Mouse (Mus musculus): ENCODE data around the gene Ptpn11. TPM values are rescaled to one million over a fixed set of nuclear protein-coding genes. Genes with fewer than 3 reads are reported as not detected.
"Not testable (repeated sequence)": the region's sequence is repeated elsewhere in the genome, so short reads cannot be mapped to it uniquely, and the experiment has no call there.

The Ptpn11 gene
- polyA plus RNA-seq, 1 experiment = 64.1 TPM

DNA sequence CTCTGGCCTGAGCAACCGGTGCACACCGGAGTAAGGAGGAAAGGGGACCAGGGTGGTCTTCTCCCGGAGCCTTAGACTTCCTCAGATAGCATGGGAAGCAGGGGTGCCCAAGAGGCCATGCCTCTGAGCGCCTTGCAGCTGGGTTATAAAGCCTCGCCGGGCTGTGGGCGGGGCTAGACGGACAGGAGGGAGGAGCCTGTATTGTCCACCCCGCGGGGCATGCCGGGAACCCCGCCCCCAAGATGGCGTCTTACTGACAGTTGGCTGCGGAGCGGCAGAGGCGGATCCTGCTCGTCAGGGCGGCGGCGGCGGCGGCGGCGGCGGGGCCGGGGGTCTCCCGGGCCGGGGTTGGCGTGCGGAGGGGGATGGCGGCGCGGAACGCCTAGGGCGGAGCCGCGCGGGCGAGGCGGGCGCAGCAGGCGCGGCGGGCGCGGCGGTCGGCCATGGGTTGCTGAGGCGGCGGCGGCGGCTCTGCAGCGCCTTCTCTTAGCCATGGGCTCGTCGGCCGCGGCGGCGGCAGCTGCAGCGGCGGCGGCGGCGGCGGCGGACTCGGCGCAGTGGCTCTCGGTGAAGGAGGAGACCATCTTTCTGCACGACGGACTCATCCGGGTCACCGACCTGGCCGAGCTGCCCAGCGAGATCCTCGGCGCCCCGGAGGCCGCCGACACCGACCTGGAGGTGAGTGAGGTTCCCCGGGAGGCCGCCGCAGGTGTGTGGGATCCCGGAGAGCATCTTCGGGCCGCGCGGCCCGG lies 29.0 kb upstream of the Ptpn11 start, which contains the start of gene Hectd4:
Gene Hectd4 (plus strand): TSS at position 240 of the 752 bp plus-strand sequence.
- Histone ChIP-seq H3K4me1 (ENCODE audit: control insufficient read depth, insufficient read depth, insufficient read length, low read length) (peaks cover 2% of the 10 kb centered on the region; the same call in 1 of the 2 replicates), H3K4me3 (ENCODE audit: insufficient read depth, low read depth, low read length) (peak within 1 kb of the TSS; percentile 100), H3K27ac (replicated peaks; ENCODE audit: low read depth, low read length) (0 out of 2 replicates have a peak within 1 kb of the TSS, but pooled peaks have one; percentile 10)

DNA sequence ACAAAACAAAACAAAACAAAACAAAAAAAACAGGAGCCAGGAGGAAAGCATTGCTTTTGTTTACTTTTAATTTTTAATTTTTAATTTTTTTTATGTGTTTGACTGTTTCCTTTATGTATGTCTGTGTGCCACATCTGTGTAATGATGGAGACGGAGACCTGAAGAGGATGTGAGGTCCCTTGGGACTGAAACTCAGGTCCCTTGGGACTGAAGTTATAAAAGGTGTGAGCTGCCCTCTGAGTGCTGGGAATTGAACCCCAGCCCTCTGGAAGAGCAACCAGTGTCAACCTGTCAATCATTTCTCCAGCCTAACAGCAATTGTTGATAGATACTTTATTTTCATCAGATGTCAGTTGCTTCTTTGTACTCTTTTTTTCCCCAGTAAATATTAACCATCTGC lies 28.0 kb upstream of the Ptpn11 start:
- H3K4me3 ChIP-seq (ENCODE audit: insufficient read depth, low read depth, low read length) = no peak overlapping the region
- no peak overlapping the region for H3K27ac ChIP-seq (replicated peaks; ENCODE audit: low read depth, low read length)
- no peaks in the 10 kb centered on the region for H3K4me1 ChIP-seq (ENCODE audit: control insufficient read depth, insufficient read depth, insufficient read length, low read length)

DNA sequence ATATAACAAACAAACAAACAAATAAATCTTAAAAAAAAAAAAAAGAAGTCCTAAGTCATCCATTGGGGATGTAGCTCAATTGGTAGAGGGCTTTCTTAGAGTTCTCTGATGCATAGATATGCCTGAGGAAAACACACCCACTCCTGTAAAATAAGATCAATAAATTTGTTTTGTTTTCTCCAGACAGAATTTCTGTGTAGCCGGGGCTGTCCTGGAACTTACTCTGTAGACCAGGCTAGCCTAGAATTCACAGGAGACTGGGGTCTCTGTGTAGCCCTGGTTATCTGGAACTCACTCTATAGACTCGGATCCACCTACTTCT lies 26.1 kb upstream of the Ptpn11 start:
- Histone ChIP-seq H3K27ac (replicated peaks; ENCODE audit: low read depth, low read length) (no peak overlapping the region), H3K4me1 (ENCODE audit: control insufficient read depth, insufficient read depth, insufficient read length, low read length) (no peaks in the 10 kb centered on the region), H3K4me3 (ENCODE audit: insufficient read depth, low read depth, low read length) (no peak overlapping the region)

DNA sequence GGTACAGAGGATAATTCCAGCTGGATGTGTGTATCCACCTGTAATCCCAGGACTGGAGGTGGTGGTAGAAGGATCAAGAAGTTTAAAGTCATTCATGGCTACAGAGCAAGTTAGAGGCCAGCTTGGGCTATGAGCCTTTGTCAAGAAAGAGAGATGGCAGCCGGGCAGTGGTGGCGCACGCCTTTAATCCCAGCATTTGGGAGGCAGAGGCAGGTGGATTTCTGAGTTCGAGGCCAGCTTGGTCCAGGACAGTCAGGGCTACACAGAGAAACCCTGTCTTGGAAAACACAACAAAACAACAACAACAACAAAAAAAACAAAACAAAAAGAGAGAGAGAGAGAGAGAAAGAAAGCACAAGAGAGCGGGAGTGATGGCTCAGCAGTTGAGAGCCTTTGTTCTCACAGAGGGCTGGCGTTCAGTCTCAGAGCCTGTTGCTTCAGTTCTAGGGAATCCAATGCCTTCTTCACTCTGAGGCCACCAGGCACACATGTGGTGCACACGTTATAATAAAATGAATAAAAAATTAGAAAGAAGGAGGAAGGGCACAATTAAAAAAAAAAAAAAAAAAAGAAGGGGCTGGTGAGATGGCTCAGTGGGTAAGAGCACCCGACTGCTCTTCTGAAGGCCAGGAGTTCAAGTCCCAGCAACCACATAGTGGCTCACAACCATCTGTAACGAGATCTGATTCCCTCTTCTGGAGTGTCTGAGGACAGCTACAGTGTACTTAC lies 25.6 kb upstream of the Ptpn11 start:
- H3K4me3 ChIP-seq (ENCODE audit: insufficient read depth, low read depth, low read length); H3K4me1 ChIP-seq (ENCODE audit: control insufficient read depth, insufficient read depth, insufficient read length, low read length); H3K27ac ChIP-seq (replicated peaks; ENCODE audit: low read depth, low read length): not testable (repeated sequence)

DNA sequence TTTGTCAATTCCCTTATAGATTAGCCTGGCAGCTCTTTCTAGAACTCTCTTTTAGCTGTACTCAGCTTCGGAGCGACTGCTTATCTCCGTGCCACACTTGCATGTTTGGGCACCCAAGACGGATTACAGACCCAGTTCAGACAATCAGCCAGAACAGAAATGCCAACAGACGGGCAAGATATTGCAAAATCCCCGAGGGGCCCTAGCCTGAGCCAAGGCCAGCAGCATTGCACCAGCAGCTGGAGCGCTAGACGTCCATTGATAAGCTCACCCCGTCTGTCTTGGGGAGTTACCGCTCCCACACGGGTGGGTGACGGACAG lies 24.9 kb upstream of the Ptpn11 start:
- Histone ChIP-seq H3K4me1 (ENCODE audit: control insufficient read depth, insufficient read depth, insufficient read length, low read length) (no peaks in the 10 kb centered on the region), H3K4me3 (ENCODE audit: insufficient read depth, low read depth, low read length) (no peak overlapping the region), H3K27ac (replicated peaks; ENCODE audit: low read depth, low read length) (peak overlapping the region; percentile 55; the same call in 1 of the 2 replicates)

DNA sequence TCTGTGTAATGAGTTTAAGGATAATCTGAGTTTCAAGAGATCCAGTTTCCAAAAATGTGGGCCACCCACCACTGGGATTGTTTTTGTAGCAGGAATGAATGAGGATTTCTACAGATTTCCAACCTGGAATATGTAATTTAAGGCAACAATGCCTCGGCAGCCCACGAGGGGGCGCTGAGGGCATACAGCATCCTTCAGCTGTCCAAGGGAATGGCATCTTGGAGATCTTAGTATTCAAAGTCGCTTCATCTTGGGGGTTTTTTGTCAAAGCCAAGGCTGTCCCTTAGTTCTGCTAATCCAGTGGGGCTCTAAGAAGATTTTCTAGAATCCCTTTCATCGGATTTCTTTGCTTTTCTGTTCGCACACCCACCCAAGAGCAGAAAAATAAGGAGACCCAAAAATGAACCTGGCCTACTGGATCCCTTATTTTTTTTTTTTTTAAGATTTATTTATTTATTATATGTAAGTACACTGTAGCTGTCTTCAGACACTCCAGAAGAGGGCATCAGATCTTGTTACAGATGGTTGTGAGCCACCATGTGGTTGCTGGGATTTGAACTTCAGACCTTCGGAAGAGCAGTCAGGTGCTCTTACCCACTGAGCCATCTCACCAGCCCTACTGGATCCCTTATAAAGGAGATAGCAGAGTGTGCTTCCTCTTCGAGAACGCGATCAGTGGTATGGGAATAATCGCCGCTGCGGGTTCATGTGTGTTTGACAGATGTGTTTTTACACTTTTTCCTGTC lies 24.4 kb upstream of the Ptpn11 start:
- Histone ChIP-seq H3K4me1 (ENCODE audit: control insufficient read depth, insufficient read depth, insufficient read length, low read length) (no peaks in the 10 kb centered on the region), H3K27ac (replicated peaks; ENCODE audit: low read depth, low read length) (peak overlapping the region; percentile 55; the same call in 1 of the 2 replicates)

DNA sequence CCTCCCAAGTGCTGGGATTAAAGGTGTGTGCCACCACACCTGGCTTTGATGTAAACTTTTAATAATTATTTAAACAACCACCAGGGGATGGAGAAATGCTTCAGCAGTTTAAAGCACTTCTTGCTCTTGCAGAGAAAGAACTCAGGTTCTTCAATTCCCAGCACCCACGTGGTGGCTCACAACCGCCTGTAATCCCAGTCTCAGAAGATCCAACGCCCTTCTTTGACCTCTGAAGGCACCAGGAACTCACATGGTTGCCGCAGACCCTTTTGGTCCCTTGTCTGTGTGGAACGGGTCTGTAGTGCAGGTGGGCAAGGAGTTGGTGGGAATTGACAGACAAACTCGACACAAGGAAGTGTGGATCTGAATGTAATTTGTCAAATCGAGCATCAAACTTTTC lies 23.5 kb upstream of the Ptpn11 start:
- no peaks in the 10 kb centered on the region for H3K4me1 ChIP-seq (ENCODE audit: control insufficient read depth, insufficient read depth, insufficient read length, low read length)
- H3K4me3 ChIP-seq (ENCODE audit: insufficient read depth, low read depth, low read length) = no peak overlapping the region

More for the DNA sequence above, 24.4 kb upstream of the Ptpn11 start:
- H3K4me3 ChIP-seq (ENCODE audit: insufficient read depth, low read depth, low read length) = no peak overlapping the region

DNA sequence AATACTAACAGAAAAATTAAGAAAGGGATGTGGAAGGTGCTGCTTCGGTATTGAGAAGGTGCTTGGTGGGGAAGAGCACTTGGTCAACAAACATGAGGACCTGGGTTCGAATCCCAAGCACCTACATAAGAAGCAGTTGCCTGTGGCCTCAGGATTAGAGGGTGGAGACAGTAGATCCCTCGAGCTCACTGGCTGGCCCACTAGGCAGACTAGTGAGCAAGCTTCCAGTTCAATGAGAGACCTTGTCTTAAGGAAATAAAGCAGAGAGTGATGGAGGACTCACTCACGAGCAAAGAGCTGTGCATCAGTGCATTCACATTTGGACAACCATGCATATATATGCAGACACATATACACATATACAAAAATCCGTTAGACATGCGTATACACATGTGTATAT lies 20.9 kb upstream of the Ptpn11 start:
- Histone ChIP-seq H3K4me1 (ENCODE audit: control insufficient read depth, insufficient read depth, insufficient read length, low read length) (no peaks in the 10 kb centered on the region), H3K4me3 (ENCODE audit: insufficient read depth, low read depth, low read length) (no peak overlapping the region), H3K27ac (replicated peaks; ENCODE audit: low read depth, low read length) (no peak overlapping the region)

More for the DNA sequence above, 23.5 kb upstream of the Ptpn11 start:
- no peak overlapping the region for H3K27ac ChIP-seq (replicated peaks; ENCODE audit: low read depth, low read length)

DNA sequence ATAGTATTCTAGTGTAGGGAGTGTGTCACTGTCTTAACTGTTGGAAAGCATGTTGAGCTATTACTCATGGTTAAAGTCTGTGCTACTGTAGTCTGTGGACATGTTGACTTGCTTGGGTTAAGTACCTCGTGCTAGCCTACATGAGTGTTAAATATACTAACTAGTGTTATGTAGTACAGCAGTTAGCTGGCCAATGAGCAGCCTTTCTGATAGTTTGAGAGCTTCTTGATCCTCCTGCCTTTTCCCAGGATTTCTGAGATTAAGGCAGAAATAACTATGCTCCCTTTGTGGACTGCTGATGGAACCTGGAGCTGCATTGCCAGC lies 19.4 kb upstream of the Ptpn11 start:
- H3K4me3 ChIP-seq (ENCODE audit: insufficient read depth, low read depth, low read length) = no peak overlapping the region
- no peaks in the 10 kb centered on the region for H3K4me1 ChIP-seq (ENCODE audit: control insufficient read depth, insufficient read depth, insufficient read length, low read length)
- H3K27ac ChIP-seq (replicated peaks; ENCODE audit: low read depth, low read length) = no peak overlapping the region

DNA sequence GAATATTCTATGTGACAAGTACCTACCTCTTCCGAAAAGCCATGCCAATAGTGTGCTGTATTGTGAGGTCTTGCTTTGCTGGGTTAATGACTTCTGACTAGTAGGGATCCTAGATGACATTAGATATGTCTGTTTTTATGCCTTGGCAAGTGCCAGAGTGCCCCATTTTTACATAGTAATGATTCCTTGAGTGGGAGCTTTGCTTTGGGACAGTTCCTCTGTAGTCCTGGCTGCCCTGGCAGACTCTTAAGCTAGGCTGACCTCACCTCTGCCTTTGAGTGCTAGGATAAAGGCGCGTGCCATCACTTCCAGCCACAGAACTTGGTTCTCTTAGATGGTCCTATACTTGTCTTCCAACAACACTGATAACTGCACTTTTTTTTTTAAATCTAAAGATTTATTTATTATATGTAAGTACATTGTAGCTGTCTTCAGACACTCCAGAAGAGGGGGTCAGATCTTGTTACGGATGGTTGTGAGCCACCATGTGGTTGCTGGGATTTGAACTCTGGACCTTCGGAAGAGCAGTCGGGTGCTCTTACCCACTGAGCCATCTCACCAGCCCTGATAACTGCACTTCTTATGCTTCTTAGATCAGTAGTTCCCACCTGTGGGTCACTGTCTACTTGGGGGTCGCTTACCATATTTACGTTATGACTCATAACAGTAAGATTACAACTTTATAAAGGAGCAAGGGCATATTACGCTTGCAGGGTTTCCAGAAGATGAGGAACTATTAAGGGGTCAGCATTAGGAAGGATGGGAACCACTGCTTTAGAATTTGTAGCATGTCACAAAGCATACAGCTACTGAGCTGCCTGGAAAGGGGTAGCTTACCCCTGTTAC lies 18.8 kb upstream of the Ptpn11 start:
- Histone ChIP-seq H3K4me3 (ENCODE audit: insufficient read depth, low read depth, low read length) (no peak overlapping the region), H3K4me1 (ENCODE audit: control insufficient read depth, insufficient read depth, insufficient read length, low read length) (no peaks in the 10 kb centered on the region), H3K27ac (replicated peaks; ENCODE audit: low read depth, low read length) (no peak overlapping the region)

DNA sequence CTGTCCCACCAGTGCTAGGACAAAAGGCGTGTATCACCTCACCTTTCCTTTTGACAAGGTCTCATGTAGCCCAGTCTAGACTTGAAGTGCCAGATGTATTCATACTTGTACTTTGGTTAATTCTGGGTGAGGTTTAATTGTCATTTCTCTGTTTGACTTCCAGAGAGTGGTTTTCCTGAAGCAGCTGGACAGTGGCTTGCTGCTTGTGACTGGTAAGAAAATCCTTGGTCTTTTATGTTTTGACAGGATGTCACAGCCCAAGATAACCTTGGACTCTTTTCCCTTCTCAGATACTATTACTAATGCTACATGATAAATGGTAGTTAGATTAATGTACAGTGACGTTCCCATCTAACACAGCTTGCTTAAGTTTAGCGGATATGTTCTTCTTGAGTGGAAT lies 15.8 kb upstream of the Ptpn11 start:
- Histone ChIP-seq H3K4me3 (ENCODE audit: insufficient read depth, low read depth, low read length) (no peak overlapping the region), H3K27ac (replicated peaks; ENCODE audit: low read depth, low read length) (no peak overlapping the region), H3K4me1 (ENCODE audit: control insufficient read depth, insufficient read depth, insufficient read length, low read length) (no peaks in the 10 kb centered on the region)

DNA sequence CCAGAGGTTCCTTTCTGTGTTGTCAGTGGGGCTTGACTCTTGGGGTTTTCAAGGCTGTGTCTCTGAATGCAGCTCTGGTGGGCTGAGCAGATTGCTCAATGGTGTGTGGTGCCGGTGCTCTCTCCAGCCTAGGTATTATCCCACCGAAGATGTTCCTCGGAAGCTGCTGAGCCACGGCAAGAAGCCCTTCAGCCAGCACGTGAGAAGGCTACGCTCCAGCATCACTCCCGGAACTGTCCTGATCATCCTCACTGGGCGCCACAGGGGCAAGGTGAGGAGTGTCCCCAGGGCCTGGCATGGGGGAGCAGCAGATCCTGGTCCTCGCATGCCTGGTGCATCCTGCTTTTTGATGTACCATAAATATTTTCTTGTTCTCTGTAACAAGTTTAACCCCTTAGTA lies 15.3 kb upstream of the Ptpn11 start:
- H3K27ac ChIP-seq (replicated peaks; ENCODE audit: low read depth, low read length) = no peak overlapping the region
- no peaks in the 10 kb centered on the region for H3K4me1 ChIP-seq (ENCODE audit: control insufficient read depth, insufficient read depth, insufficient read length, low read length)
- H3K4me3 ChIP-seq (ENCODE audit: insufficient read depth, low read depth, low read length) = no peak overlapping the region

DNA sequence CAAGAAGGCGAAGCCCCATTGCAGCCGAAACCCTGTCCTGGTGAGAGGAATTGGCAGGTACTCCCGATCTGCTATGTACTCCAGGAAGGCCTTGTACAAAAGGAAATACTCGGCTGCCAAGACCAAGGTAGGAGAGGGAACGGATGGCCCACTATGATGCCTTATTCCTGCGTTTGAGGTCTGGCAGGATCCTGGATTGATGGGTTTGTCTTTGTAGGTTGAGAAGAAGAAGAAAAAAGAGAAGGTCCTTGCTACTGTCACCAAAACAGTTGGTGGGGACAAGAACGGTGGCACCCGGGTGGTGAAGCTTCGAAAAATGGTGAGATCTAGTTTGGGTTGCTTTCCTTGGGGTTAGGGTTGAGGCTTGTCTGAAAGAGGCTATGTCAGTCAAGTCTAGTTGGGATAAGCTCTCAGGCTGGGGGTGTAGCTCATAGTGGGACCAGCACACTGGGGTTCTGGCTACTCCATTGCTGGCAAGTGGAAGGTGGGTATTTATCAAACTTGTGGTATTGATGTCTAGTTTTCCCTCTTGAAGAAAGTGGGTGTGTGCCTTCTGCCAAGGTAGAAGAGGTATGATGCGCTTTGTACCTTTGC lies 14.4 kb upstream of the Ptpn11 start:
- not testable (repeated sequence) for H3K27ac ChIP-seq (replicated peaks; ENCODE audit: low read depth, low read length)

DNA sequence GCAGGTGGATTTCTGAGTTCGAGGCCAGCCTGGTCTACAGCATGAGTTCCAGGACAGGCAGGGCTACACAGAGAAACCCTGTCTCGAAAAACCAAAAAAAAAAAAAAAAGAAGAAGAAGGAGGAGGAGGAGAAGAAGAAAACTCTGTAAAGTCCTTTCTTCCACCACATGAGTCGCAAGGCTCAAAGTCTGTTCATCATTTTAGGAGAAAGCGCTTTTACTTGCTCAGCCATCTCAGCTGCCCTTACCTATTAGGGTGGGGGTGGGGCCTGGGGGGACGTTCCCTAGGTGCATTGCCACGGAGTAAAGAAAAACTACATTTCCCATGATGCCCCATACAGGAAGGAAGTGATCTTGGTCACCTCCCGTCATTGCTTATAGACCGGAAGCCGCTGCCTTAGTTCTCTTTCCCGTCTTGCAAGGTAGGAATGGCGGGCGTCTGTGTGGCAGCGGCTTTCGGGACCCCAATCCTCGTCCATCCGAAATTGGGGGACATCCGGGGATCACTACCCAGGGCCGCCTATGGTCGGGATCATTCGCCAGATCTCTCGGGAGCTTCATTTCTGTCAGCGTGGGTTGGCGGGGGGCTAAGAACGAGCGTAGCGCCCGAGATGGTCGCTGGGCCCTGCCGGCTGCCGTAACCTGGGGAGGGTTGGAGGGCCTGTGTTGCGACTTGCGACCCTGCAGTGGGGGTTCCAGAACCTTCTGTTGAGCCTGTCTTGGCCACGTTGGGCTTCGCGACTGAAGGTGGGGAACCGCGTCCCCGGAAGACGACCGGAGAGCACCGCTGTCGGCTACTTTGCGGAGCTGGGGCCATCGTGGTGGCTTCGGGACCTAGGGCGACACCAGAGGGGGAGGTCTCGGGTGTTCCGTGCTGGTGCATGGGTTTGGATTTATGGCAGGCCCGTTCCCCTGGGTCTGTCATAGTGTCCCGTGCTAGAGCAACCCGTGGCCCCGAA lies 13.2 kb upstream of the Ptpn11 start, which contains the start of gene Rpl6:
Gene Rpl6 (plus strand): TSS at position 350 of the 958 bp plus-strand sequence.
- peak within 1 kb of the TSS; percentile 92 for H3K4me3 ChIP-seq (ENCODE audit: insufficient read depth, low read depth, low read length)

More for the DNA sequence above, 14.4 kb upstream of the Ptpn11 start:
- not testable (repeated sequence) for H3K4me1 ChIP-seq (ENCODE audit: control insufficient read depth, insufficient read depth, insufficient read length, low read length); H3K4me3 ChIP-seq (ENCODE audit: insufficient read depth, low read depth, low read length)

More for the DNA sequence above, 13.2 kb upstream of the Ptpn11 start, which contains the start of gene Rpl6:
- Histone ChIP-seq H3K4me1 (ENCODE audit: control insufficient read depth, insufficient read depth, insufficient read length, low read length) (no peaks in the 10 kb centered on the region), H3K27ac (replicated peaks; ENCODE audit: low read depth, low read length) (peak within 1 kb of the TSS; percentile 61)

Data from brown adipose tissue, adult 24 weeks (tissue).